Mouse (Mus musculus) gonadal fat pad, adult 2 months (tissue): ENCODE data around the gene Lman1l. TPM values are rescaled to one million over a fixed set of nuclear protein-coding genes. Genes with fewer than 3 reads are reported as not detected.

ENCODE experiments used
- DNase-seq: peaks from one replicate; pipeline ENCODE4 v3.0.0-alpha.2; 2012; ENCODE audit warnings: low read depth
- polyA plus RNA-seq: library from polyadenylated mRNA; depleted of rRNA; stranded (reverse); fragments of >200 nt; gene quantifications from 2 replicates; pipeline ENCODE4 v1.2.3, GENCODE M21; 2012; rRNA removed

Gene Lman1l
- polyA plus RNA-seq: not detected in 2 replicates

- DNase-seq: no peak
Observed at GRCm38 (mm10) chr9:57620674-57621073, at the start of gene Lman1l. Gene Lman1l (minus strand): TSS chr9:57620774.

- DNase-seq: no peak
Observed at GRCm38 (mm10) chr9:57669566-57669965, 49.0 kb upstream of the Lman1l start.

- no peak for DNase-seq
Observed at GRCm38 (mm10) chr9:57668277-57668676, 47.7 kb upstream of the Lman1l start.

- no peak for DNase-seq
Observed at GRCm38 (mm10) chr9:57667817-57668216, 47.2 kb upstream of the Lman1l start.

GRCm38 (mm10) chr9:57667136-57667535 lies 46.6 kb upstream of the Lman1l start:
- no peak for DNase-seq

GRCm38 (mm10) chr9:57666536-57666935 lies 46.0 kb upstream of the Lman1l start:
- no peak for DNase-seq

GRCm38 (mm10) chr9:57664616-57665015 lies 44.0 kb upstream of the Lman1l start:
- no peak for DNase-seq

GRCm38 (mm10) chr9:57661552-57661951 lies 41.0 kb upstream of the Lman1l start:
- no peak for DNase-seq

- DNase-seq: no peak
Observed at GRCm38 (mm10) chr9:57660501-57660900, 39.9 kb upstream of the Lman1l start.

- DNase-seq: no peak
Observed at GRCm38 (mm10) chr9:57659774-57660173, 39.2 kb upstream of the Lman1l start.

- DNase-seq: no peak
Observed at GRCm38 (mm10) chr9:57658970-57659369, 38.4 kb upstream of the Lman1l start.

- DNase-seq: no peak
Observed at GRCm38 (mm10) chr9:57657843-57658242, 37.3 kb upstream of the Lman1l start.

GRCm38 (mm10) chr9:57656631-57657350 lies 36.2 kb upstream of the Lman1l start:
- DNase-seq: no peak

- DNase-seq: no peak
Observed at GRCm38 (mm10) chr9:57655749-57656148, 35.2 kb upstream of the Lman1l start.

- no peak for DNase-seq
Observed at GRCm38 (mm10) chr9:57654966-57655365, 34.4 kb upstream of the Lman1l start.

- no peak for DNase-seq
Observed at GRCm38 (mm10) chr9:57653283-57653682, 32.7 kb upstream of the Lman1l start, which contains the start of gene Csk. Gene Csk (minus strand): TSS chr9:57653631.

GRCm38 (mm10) chr9:57652855-57653254 lies 32.3 kb upstream of the Lman1l start:
- no peak for DNase-seq

- DNase-seq: no peak
Observed at GRCm38 (mm10) chr9:57652351-57652750, 31.8 kb upstream of the Lman1l start.

GRCm38 (mm10) chr9:57650786-57651311 lies 30.3 kb upstream of the Lman1l start:
- DNase-seq: no peak

GRCm38 (mm10) chr9:57650130-57650785 lies 29.7 kb upstream of the Lman1l start:
- DNase-seq: no peak

- DNase-seq: no peak
Observed at GRCm38 (mm10) chr9:57647286-57648108, 26.9 kb upstream of the Lman1l start.

GRCm38 (mm10) chr9:57646551-57647103 lies 26.1 kb upstream of the Lman1l start:
- DNase-seq: no peak
